Mouse (Mus musculus): ENCODE results near the gene Phf5a. TPM values are rescaled to one million over a fixed set of nuclear protein-coding genes. Genes with fewer than 3 reads are reported as not detected.

Gene Phf5a
- total RNA-seq, 1 experiment = 157 TPM

DNA sequence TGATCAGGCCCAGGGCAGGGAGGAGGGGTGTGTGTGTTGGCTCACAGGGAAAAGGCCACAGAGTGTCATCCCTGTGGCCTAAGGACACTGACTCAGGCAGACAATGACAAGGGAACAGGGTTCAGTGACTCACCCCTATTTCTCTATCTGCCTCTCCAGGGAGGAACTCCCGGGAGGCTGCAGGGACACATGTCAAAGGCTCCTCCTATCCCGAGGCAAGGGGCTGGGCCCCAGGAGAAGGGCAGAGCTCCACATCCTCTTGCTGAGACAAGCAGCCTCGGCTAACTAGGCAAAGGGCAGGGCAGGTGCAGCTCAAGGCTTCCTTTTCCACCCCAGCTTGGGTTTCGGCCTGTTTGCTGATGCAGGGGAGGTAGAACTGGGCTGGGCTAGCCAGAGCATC lies 26.0 kb downstream of the Phf5a start:
- no peaks in the 10 kb centered on the region for H3K9me3 ChIP-seq (ENCODE audit: control insufficient read depth, insufficient read depth, low read depth, low read length)
- no peak overlapping the region for H3K9ac ChIP-seq (ENCODE audit: insufficient read depth, low read depth, low read length, poor library complexity, severe bottlenecking)
- peaks cover 9% of the 10 kb centered on the region; the same call in 1 of the 2 replicates for H3K36me3 ChIP-seq (ENCODE audit: control insufficient read depth, insufficient read depth, low read length, poor library complexity, severe bottlenecking)
- H3K4me3 ChIP-seq (ENCODE audit: insufficient read depth in 1 of 2, low read depth in 1 of 2, low read length in 2 of 2, poor library complexity in 1 of 2, severe bottlenecking in 1 of 2) = no peak overlapping the region
- in situ Hi-C loops (cut with MboI; ENCODE audit: low sequenced_read_pairs in 2 of 2, unreplicated experiment in 2 of 2) = no loop called here
- peaks cover 0 to 14% of the 10 kb centered on the region in 2 experiments; a peak in 3 of 4 replicates for H3K4me1 ChIP-seq (ENCODE audit: control insufficient read depth in 2 of 2, insufficient read depth in 2 of 2, low read length in 2 of 2, poor library complexity in 1 of 2)
- H3K27ac ChIP-seq (ENCODE audit: insufficient read depth, low read depth, low read length, poor library complexity, severe bottlenecking) = no peak overlapping the region
- DNase-seq (ENCODE audit: low read depth, low spot score) = no peak
- TF ChIP-seq MAFK (IDR thresholded peaks at IDR 0.05; ENCODE audit: insufficient read depth, low read depth, low read length) = no peak
- no peak for TF ChIP-seq CHD2 (IDR thresholded peaks at IDR 0.05; ENCODE audit: low read depth, low read length)
- TF ChIP-seq HCFC1 (IDR thresholded peaks at IDR 0.05; ENCODE audit: borderline replicate concordance, insufficient read depth, low read length) = no peak
- no peak for TF ChIP-seq ZNF384 (IDR thresholded peaks at IDR 0.05; ENCODE audit: low read depth, low read length)
- TF ChIP-seq ZC3H11A (IDR thresholded peaks at IDR 0.05; ENCODE audit: borderline replicate concordance, low read depth, low read length) = no peak

DNA sequence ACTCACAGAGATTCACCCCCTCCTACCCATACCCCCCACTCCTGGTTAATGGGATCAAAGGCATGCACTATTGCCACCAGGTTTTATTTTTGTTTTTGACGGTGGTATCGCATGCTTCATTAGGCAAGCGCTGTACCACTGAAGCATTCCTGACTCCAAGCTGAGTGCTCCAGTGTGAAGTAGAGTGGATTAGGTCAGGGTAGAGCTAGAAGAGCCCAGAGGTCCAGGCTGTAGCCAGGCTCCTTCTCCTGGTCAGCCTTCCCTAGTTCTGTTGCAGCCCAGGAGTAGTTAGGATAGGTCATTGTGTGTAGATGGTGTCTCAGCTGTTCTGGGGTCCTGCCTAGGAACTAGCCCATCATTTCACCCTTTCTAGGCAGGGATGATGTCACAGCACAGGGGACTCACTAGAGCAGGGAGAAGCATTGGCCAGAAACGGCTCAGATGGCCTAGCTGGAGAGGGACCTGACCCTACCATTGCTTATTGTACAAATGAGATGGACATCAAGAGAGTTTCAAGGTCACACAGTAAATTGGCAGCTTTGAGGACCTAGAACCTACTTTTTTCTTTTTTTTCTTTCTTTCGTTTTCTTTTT lies 26.6 kb downstream of the Phf5a start:
- Histone ChIP-seq H3K36me3 (ENCODE audit: control insufficient read depth, insufficient read depth, low read length, poor library complexity, severe bottlenecking) (peaks cover 7% of the 10 kb centered on the region; the same call in 1 of the 2 replicates), H3K4me1 (ENCODE audit: control insufficient read depth in 2 of 2, insufficient read depth in 2 of 2, low read length in 2 of 2, poor library complexity in 1 of 2) (peaks cover 0 to 12% of the 10 kb centered on the region in 2 experiments; a peak in 3 of 4 replicates), H3K4me3 (ENCODE audit: insufficient read depth in 1 of 2, low read depth in 1 of 2, low read length in 2 of 2, poor library complexity in 1 of 2, severe bottlenecking in 1 of 2) (no peak overlapping the region), H3K9me3 (ENCODE audit: control insufficient read depth, insufficient read depth, low read depth, low read length) (no peaks in the 10 kb centered on the region), H3K9ac (ENCODE audit: insufficient read depth, low read depth, low read length, poor library complexity, severe bottlenecking) (no peak overlapping the region), H3K27ac (ENCODE audit: insufficient read depth, low read depth, low read length, poor library complexity, severe bottlenecking) (no peak overlapping the region)
- no peak for TF ChIP-seq ZC3H11A (IDR thresholded peaks at IDR 0.05; ENCODE audit: borderline replicate concordance, low read depth, low read length)
- no peak for TF ChIP-seq MAFK (IDR thresholded peaks at IDR 0.05; ENCODE audit: insufficient read depth, low read depth, low read length)
- no peak for TF ChIP-seq ZNF384 (IDR thresholded peaks at IDR 0.05; ENCODE audit: low read depth, low read length)
- TF ChIP-seq HCFC1 (IDR thresholded peaks at IDR 0.05; ENCODE audit: borderline replicate concordance, insufficient read depth, low read length) = no peak
- TF ChIP-seq CHD2 (IDR thresholded peaks at IDR 0.05; ENCODE audit: low read depth, low read length) = no peak
- in situ Hi-C loops (cut with MboI; ENCODE audit: low sequenced_read_pairs in 2 of 2, unreplicated experiment in 2 of 2) = no loop called here
- DNase-seq (ENCODE audit: low read depth, low spot score) = no peak

DNA sequence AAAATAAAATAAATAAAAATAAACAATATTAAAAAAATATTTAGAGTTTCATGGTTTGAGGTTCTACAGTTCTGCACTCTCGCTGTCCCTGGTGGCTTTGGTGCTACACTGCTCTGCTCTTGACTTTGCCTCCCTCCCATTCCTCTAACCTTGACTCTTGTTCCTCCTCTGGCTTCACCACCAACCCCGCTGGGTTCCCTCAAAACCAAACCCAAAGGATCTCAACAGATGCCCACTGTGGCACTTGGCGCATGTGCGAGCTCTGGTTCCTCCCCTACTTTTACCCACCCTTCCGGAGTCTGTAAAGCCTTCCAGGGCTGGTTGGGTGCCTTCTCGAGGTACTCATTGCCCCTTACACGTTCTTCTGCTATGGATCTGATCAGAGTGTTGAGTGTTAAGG lies 29.4 kb downstream of the Phf5a start:
- DNase-seq (ENCODE audit: low read depth, low spot score) = no peak
- peaks cover 0 to 11% of the 10 kb centered on the region in 2 experiments; a peak in 3 of 4 replicates for H3K4me1 ChIP-seq (ENCODE audit: control insufficient read depth in 2 of 2, insufficient read depth in 2 of 2, low read length in 2 of 2, poor library complexity in 1 of 2)
- in situ Hi-C loops (cut with MboI; ENCODE audit: low sequenced_read_pairs in 2 of 2, unreplicated experiment in 2 of 2) = no loop called here
- no peaks in the 10 kb centered on the region for H3K36me3 ChIP-seq (ENCODE audit: control insufficient read depth, insufficient read depth, low read length, poor library complexity, severe bottlenecking)
- TF ChIP-seq MAFK (IDR thresholded peaks at IDR 0.05; ENCODE audit: insufficient read depth, low read depth, low read length) (no peak), CHD2 (IDR thresholded peaks at IDR 0.05; ENCODE audit: low read depth, low read length) (no peak), HCFC1 (IDR thresholded peaks at IDR 0.05; ENCODE audit: borderline replicate concordance, insufficient read depth, low read length) (no peak), ZC3H11A (IDR thresholded peaks at IDR 0.05; ENCODE audit: borderline replicate concordance, low read depth, low read length) (no peak), ZNF384 (IDR thresholded peaks at IDR 0.05; ENCODE audit: low read depth, low read length) (no peak)
- no peak overlapping the region for H3K9ac ChIP-seq (ENCODE audit: insufficient read depth, low read depth, low read length, poor library complexity, severe bottlenecking)
- no peak overlapping the region for H3K27ac ChIP-seq (ENCODE audit: insufficient read depth, low read depth, low read length, poor library complexity, severe bottlenecking)
- no peak overlapping the region for H3K4me3 ChIP-seq (ENCODE audit: insufficient read depth in 1 of 2, low read depth in 1 of 2, low read length in 2 of 2, poor library complexity in 1 of 2, severe bottlenecking in 1 of 2)
- H3K9me3 ChIP-seq (ENCODE audit: control insufficient read depth, insufficient read depth, low read depth, low read length) = no peaks in the 10 kb centered on the region

DNA sequence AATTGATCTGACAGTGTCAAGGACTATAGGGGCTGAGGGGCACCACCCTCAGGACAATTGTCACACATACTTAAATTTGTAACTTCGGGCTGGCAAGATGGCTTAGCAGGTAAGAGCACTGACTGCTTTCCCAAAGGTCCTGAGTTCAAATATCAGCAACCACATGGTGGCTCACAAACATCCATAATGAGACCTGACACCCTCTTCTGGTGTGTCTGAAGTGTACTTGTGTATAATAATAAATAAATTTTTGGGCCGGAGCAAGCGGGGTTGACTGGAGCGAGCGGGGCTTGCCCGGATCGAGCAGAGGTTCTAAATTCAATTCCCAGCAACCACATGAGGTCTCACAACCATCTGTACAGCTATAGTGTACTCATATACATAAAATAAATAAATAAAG lies 31.4 kb downstream of the Phf5a start:
- Histone ChIP-seq H3K9ac (ENCODE audit: insufficient read depth, low read depth, low read length, poor library complexity, severe bottlenecking) (no peak overlapping the region), H3K4me1 (ENCODE audit: control insufficient read depth in 2 of 2, insufficient read depth in 2 of 2, low read length in 2 of 2, poor library complexity in 1 of 2) (peaks cover 0 to 12% of the 10 kb centered on the region in 2 experiments; a peak in 1 of 4 replicates), H3K4me3 (ENCODE audit: insufficient read depth in 1 of 2, low read depth in 1 of 2, low read length in 2 of 2, poor library complexity in 1 of 2, severe bottlenecking in 1 of 2) (no peak overlapping the region), H3K36me3 (ENCODE audit: control insufficient read depth, insufficient read depth, low read length, poor library complexity, severe bottlenecking) (no peaks in the 10 kb centered on the region), H3K27ac (ENCODE audit: insufficient read depth, low read depth, low read length, poor library complexity, severe bottlenecking) (no peak overlapping the region), H3K9me3 (ENCODE audit: control insufficient read depth, insufficient read depth, low read depth, low read length) (no peaks in the 10 kb centered on the region)
- in situ Hi-C loops (cut with MboI; ENCODE audit: low sequenced_read_pairs in 2 of 2, unreplicated experiment in 2 of 2) = no loop called here
- DNase-seq (ENCODE audit: low read depth, low spot score) = no peak
- TF ChIP-seq CHD2 (IDR thresholded peaks at IDR 0.05; ENCODE audit: low read depth, low read length) (no peak), ZC3H11A (IDR thresholded peaks at IDR 0.05; ENCODE audit: borderline replicate concordance, low read depth, low read length) (no peak), HCFC1 (IDR thresholded peaks at IDR 0.05; ENCODE audit: borderline replicate concordance, insufficient read depth, low read length) (no peak), ZNF384 (IDR thresholded peaks at IDR 0.05; ENCODE audit: low read depth, low read length) (no peak), MAFK (IDR thresholded peaks at IDR 0.05; ENCODE audit: insufficient read depth, low read depth, low read length) (no peak)
